Mouse (Mus musculus): ENCODE data around the gene Fam205c. TPM values are rescaled to one million over a fixed set of nuclear protein-coding genes. Genes with fewer than 3 reads are reported as not detected.

Gene Fam205c
- polyA plus RNA-seq, 1 experiment from 2014 or later: 1.6 TPM

GRCm38 (mm10) chr4:42903942-42904341 lies 29.9 kb upstream of the Fam205c start:
- H3K4me1 ChIP-seq: no peaks in the 10 kb centered on the region
- no peaks in the 10 kb centered on the region for H3K27me3 ChIP-seq
- 65% methylated on average over 1 of the region's 1 CpGs for WGBS
- H3K9ac ChIP-seq: no peak overlapping the region
- no peak overlapping the region for H3K4me2 ChIP-seq (replicated peaks)
- no peaks in the 10 kb centered on the region for H3K9me3 ChIP-seq
- no peaks in the 10 kb centered on the region for H3K36me3 ChIP-seq
- no peak for ATAC-seq (ENCODE audit: insufficient number of reproducible peaks, insufficient read depth, low FRiP score, low TSS enrichment)
- no peak overlapping the region for H3K4me3 ChIP-seq
- no peak overlapping the region for H3K27ac ChIP-seq

GRCm38 (mm10) chr4:42902730-42903129 lies 28.7 kb upstream of the Fam205c start:
- ATAC-seq (ENCODE audit: insufficient number of reproducible peaks, insufficient read depth, low FRiP score, low TSS enrichment): no peak
- 89% methylated on average over 5 of the region's 5 CpGs for WGBS

GRCm38 (mm10) chr4:42902174-42902573 lies 28.1 kb upstream of the Fam205c start:
- Histone ChIP-seq H3K36me3 (no peaks in the 10 kb centered on the region), H3K4me3 (no peak overlapping the region), H3K4me2 (replicated peaks) (no peak overlapping the region), H3K27ac (no peak overlapping the region), H3K9me3 (no peaks in the 10 kb centered on the region), H3K9ac (no peak overlapping the region), H3K4me1 (no peaks in the 10 kb centered on the region), H3K27me3 (no peaks in the 10 kb centered on the region)
- WGBS: 59% methylated on average over 9 of the region's 9 CpGs
- ATAC-seq (ENCODE audit: insufficient number of reproducible peaks, insufficient read depth, low FRiP score, low TSS enrichment): no peak

More at GRCm38 (mm10) chr4:42902730-42903129, 28.7 kb upstream of the Fam205c start:
- Histone ChIP-seq H3K4me2 (replicated peaks) (no peak overlapping the region), H3K36me3 (no peaks in the 10 kb centered on the region), H3K4me3 (no peak overlapping the region), H3K27ac (no peak overlapping the region), H3K27me3 (no peaks in the 10 kb centered on the region), H3K4me1 (no peaks in the 10 kb centered on the region), H3K9me3 (no peaks in the 10 kb centered on the region), H3K9ac (no peak overlapping the region)

GRCm38 (mm10) chr4:42900878-42901277 lies 26.8 kb upstream of the Fam205c start:
- ATAC-seq (ENCODE audit: insufficient number of reproducible peaks, insufficient read depth, low FRiP score, low TSS enrichment): no peak
- no peak overlapping the region for H3K4me2 ChIP-seq (replicated peaks)
- H3K4me1 ChIP-seq: no peaks in the 10 kb centered on the region
- no peaks in the 10 kb centered on the region for H3K9me3 ChIP-seq
- H3K9ac ChIP-seq: no peak overlapping the region
- WGBS: 67% methylated on average over 5 of the region's 5 CpGs
- H3K27ac ChIP-seq: no peak overlapping the region
- H3K36me3 ChIP-seq: no peaks in the 10 kb centered on the region
- H3K27me3 ChIP-seq: no peaks in the 10 kb centered on the region
- no peak overlapping the region for H3K4me3 ChIP-seq

- Histone ChIP-seq H3K4me2 (replicated peaks) (no peak overlapping the region), H3K27ac (no peak overlapping the region), H3K4me3 (no peak overlapping the region), H3K4me1 (no peaks in the 10 kb centered on the region), H3K27me3 (no peaks in the 10 kb centered on the region), H3K9ac (no peak overlapping the region), H3K36me3 (no peaks in the 10 kb centered on the region), H3K9me3 (no peaks in the 10 kb centered on the region)
- ATAC-seq (ENCODE audit: insufficient number of reproducible peaks, insufficient read depth, low FRiP score, low TSS enrichment): no peak
- 35% methylated on average over 3 of the region's 3 CpGs for WGBS
Observed at GRCm38 (mm10) chr4:42898914-42899313, 24.9 kb upstream of the Fam205c start.

GRCm38 (mm10) chr4:42895118-42895517 lies 21.1 kb upstream of the Fam205c start:
- ATAC-seq (ENCODE audit: insufficient number of reproducible peaks, insufficient read depth, low FRiP score, low TSS enrichment): no peak
- H3K27ac ChIP-seq: no peak overlapping the region
- H3K27me3 ChIP-seq: no peaks in the 10 kb centered on the region
- H3K9me3 ChIP-seq: no peaks in the 10 kb centered on the region
- no peaks in the 10 kb centered on the region for H3K36me3 ChIP-seq
- H3K4me2 ChIP-seq (replicated peaks): no peak overlapping the region
- no peaks in the 10 kb centered on the region for H3K4me1 ChIP-seq
- WGBS: 70% methylated on average over 7 of the region's 7 CpGs
- no peak overlapping the region for H3K9ac ChIP-seq
- H3K4me3 ChIP-seq: no peak overlapping the region

- ATAC-seq (ENCODE audit: insufficient number of reproducible peaks, insufficient read depth, low FRiP score, low TSS enrichment): no peak
- Histone ChIP-seq H3K4me1 (no peaks in the 10 kb centered on the region), H3K27ac (no peak overlapping the region), H3K36me3 (no peaks in the 10 kb centered on the region), H3K27me3 (no peaks in the 10 kb centered on the region), H3K4me2 (replicated peaks) (no peak overlapping the region), H3K4me3 (no peak overlapping the region), H3K9me3 (no peaks in the 10 kb centered on the region), H3K9ac (no peak overlapping the region)
- 57% methylated on average over 7 of the region's 7 CpGs for WGBS
Observed at GRCm38 (mm10) chr4:42891176-42891575, 17.1 kb upstream of the Fam205c start.

- no peaks in the 10 kb centered on the region for H3K9me3 ChIP-seq
- WGBS: 90% methylated on average over 6 of the region's 6 CpGs
- H3K36me3 ChIP-seq: no peaks in the 10 kb centered on the region
- ATAC-seq (ENCODE audit: insufficient number of reproducible peaks, insufficient read depth, low FRiP score, low TSS enrichment): no peak
- H3K4me2 ChIP-seq (replicated peaks): no peak overlapping the region
- H3K9ac ChIP-seq: no peak overlapping the region
- no peak overlapping the region for H3K4me3 ChIP-seq
- H3K4me1 ChIP-seq: no peaks in the 10 kb centered on the region
- H3K27me3 ChIP-seq: no peaks in the 10 kb centered on the region
- H3K27ac ChIP-seq: no peak overlapping the region
Observed at GRCm38 (mm10) chr4:42888806-42889205, 14.8 kb upstream of the Fam205c start.

- H3K4me2 ChIP-seq (replicated peaks): no peak overlapping the region
- no peaks in the 10 kb centered on the region for H3K9me3 ChIP-seq
- no peak for ATAC-seq (ENCODE audit: insufficient number of reproducible peaks, insufficient read depth, low FRiP score, low TSS enrichment)
- 89% methylated on average over 6 of the region's 6 CpGs for WGBS
- H3K4me1 ChIP-seq: no peaks in the 10 kb centered on the region
- H3K9ac ChIP-seq: no peak overlapping the region
- H3K4me3 ChIP-seq: no peak overlapping the region
- no peak overlapping the region for H3K27ac ChIP-seq
- H3K27me3 ChIP-seq: no peaks in the 10 kb centered on the region
- no peaks in the 10 kb centered on the region for H3K36me3 ChIP-seq
Observed at GRCm38 (mm10) chr4:42886926-42887325, 12.9 kb upstream of the Fam205c start.

- Histone ChIP-seq H3K27me3 (no peaks in the 10 kb centered on the region), H3K27ac (no peak overlapping the region), H3K4me3 (no peak overlapping the region), H3K4me2 (replicated peaks) (no peak overlapping the region), H3K9ac (no peak overlapping the region), H3K4me1 (no peaks in the 10 kb centered on the region), H3K9me3 (no peaks in the 10 kb centered on the region), H3K36me3 (no peaks in the 10 kb centered on the region)
- no peak for ATAC-seq (ENCODE audit: insufficient number of reproducible peaks, insufficient read depth, low FRiP score, low TSS enrichment)
- WGBS: 39% methylated on average over 1 of the region's 1 CpGs
Observed at GRCm38 (mm10) chr4:42880677-42880948, 6.6 kb upstream of the Fam205c start.

- H3K4me1 ChIP-seq: no peaks in the 10 kb centered on the region
- WGBS: 79% methylated on average over 16 of the region's 16 CpGs
- no peak overlapping the region for H3K4me2 ChIP-seq (replicated peaks)
- no peak for ATAC-seq (ENCODE audit: insufficient number of reproducible peaks, insufficient read depth, low FRiP score, low TSS enrichment)
- no peak overlapping the region for H3K4me3 ChIP-seq
- H3K9me3 ChIP-seq: no peaks in the 10 kb centered on the region
- no peaks in the 10 kb centered on the region for H3K36me3 ChIP-seq
- no peak overlapping the region for H3K27ac ChIP-seq
- no peaks in the 10 kb centered on the region for H3K27me3 ChIP-seq
- no peak overlapping the region for H3K9ac ChIP-seq
Observed at GRCm38 (mm10) chr4:42879829-42880676, 6.0 kb upstream of the Fam205c start.

GRCm38 (mm10) chr4:42877657-42878056 lies 3.6 kb upstream of the Fam205c start:
- no peaks in the 10 kb centered on the region for H3K36me3 ChIP-seq
- ATAC-seq (ENCODE audit: insufficient number of reproducible peaks, insufficient read depth, low FRiP score, low TSS enrichment): no peak

More at GRCm38 (mm10) chr4:42877657-42878056, 3.6 kb upstream of the Fam205c start:
- Histone ChIP-seq H3K4me2 (replicated peaks) (no peak overlapping the region), H3K9me3 (no peaks in the 10 kb centered on the region), H3K4me3 (no peak overlapping the region), H3K27me3 (no peaks in the 10 kb centered on the region), H3K9ac (no peak overlapping the region), H3K27ac (no peak overlapping the region), H3K4me1 (no peaks in the 10 kb centered on the region)
- 77% methylated on average over 2 of the region's 2 CpGs for WGBS
